Mouse (Mus musculus) C2C12 (cell line): Measurements from ENCODE around the gene Iqgap3. TPM values are rescaled to one million over a fixed set of nuclear protein-coding genes. Genes with fewer than 3 reads are reported as not detected.

Experiments
- H3K27me3 ChIP-seq: one replicate; pipeline ENCODE4 v1.6.1; 2011; ENCODE audit not compliant: control insufficient read depth, insufficient read depth, insufficient read length
- H3K36me3 ChIP-seq: one replicate; pipeline ENCODE4 v1.6.1; 2011; ENCODE audit not compliant: control insufficient read depth, insufficient read depth
- H3K4me3 ChIP-seq: one replicate; pipeline ENCODE4 v1.5.1; 2011; ENCODE audit warnings: mild to moderate bottlenecking, control low read depth; ENCODE audit not compliant: poor library complexity, insufficient read depth, severe bottlenecking
- H3K79me2 ChIP-seq: one replicate; pipeline ENCODE4 v1.6.1; 2011; ENCODE audit not compliant: control insufficient read depth, insufficient read depth
- H3K79me3 ChIP-seq: one replicate; pipeline ENCODE4 v1.6.1; 2011; ENCODE audit warnings: low read depth, control low read depth
- H3ac ChIP-seq: one replicate; pipeline ENCODE3; 2011; ENCODE audit warnings: low read depth; ENCODE audit not compliant: control insufficient read depth, insufficient read length
- CEBPB ChIP-seq: IDR thresholded peaks from one replicate; pipeline ENCODE4 v1.6.1; 2011; ENCODE audit warnings: low read depth, mild to moderate bottlenecking, control low read depth, moderate library complexity
- CTCF ChIP-seq: IDR thresholded peaks from one replicate; pipeline ENCODE4 v1.5.1; 2011; ENCODE audit not compliant: control insufficient read depth, insufficient read depth, insufficient read length
- FOSL1 ChIP-seq: IDR thresholded peaks from one replicate; pipeline ENCODE4 v1.8.0; 2011; ENCODE audit warnings: mild to moderate bottlenecking, low read length; ENCODE audit not compliant: poor library complexity, insufficient read depth, severe bottlenecking
- MAX ChIP-seq: IDR thresholded peaks from one replicate; pipeline ENCODE4 v1.6.1; 2011; ENCODE audit warnings: mild to moderate bottlenecking, control low read depth
- MYOD1 ChIP-seq: IDR thresholded peaks from one replicate; pipeline ENCODE4 v1.6.1; 2011; ENCODE audit warnings: low read depth; ENCODE audit not compliant: control insufficient read depth, insufficient read length
- MYOG ChIP-seq: IDR thresholded peaks from one replicate; pipeline ENCODE4 v1.6.1; 2011; ENCODE audit not compliant: control insufficient read depth, insufficient read length; ENCODE audit errors: extremely low read depth
- USF1 ChIP-seq: IDR thresholded peaks from one replicate; pipeline ENCODE4 v1.6.1; 2011; ENCODE audit warnings: low read depth, mild to moderate bottlenecking, control low read depth, moderate library complexity
- polyA plus RNA-seq: library from polyadenylated mRNA; unstranded; fragments of >200 nt; fragmentation: generic; extraction: Trizol; gene quantifications from one replicate; pipeline ENCODE4 v1.2.1, GENCODE M21; 2012; ENCODE audit warnings: missing spikeins

The Iqgap3 gene
- polyA plus RNA-seq, 1 experiment: 23.9 TPM

DNA sequence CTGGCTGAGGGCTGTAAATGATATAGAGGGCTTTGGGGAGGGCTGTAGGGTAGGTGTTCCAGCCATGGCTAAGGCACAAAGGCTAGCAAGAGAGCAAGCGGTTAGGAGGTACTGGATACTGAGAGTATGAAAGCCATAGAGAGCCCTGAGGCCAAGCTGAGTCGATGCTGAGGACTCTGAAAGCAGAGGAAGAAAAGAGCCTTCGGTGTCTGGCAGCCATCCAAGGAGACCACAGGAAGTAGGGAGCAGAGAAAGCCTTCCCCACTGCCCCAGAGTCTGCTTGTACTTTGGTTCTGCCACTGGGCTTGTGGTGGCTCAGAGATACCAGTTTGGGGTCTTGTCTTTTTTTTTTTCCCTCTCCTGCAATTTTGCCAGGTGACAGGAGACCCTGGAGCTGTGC is 18.5 kb downstream of the Iqgap3 start:
- Histone ChIP-seq H3K36me3 (peaks cover 71% of the 10 kb centered on the region), H3K79me3 (no peaks in the 10 kb centered on the region), H3K4me3 (no peak overlapping the region), H3ac (no peak overlapping the region), H3K79me2 (no peaks in the 10 kb centered on the region), H3K27me3 (no peaks in the 10 kb centered on the region)
- TF ChIP-seq CTCF (no peak), MAX (no peak), CEBPB (no peak), USF1 (no peak), FOSL1 (no peak), MYOG (no peak), MYOD1 (no peak)

DNA sequence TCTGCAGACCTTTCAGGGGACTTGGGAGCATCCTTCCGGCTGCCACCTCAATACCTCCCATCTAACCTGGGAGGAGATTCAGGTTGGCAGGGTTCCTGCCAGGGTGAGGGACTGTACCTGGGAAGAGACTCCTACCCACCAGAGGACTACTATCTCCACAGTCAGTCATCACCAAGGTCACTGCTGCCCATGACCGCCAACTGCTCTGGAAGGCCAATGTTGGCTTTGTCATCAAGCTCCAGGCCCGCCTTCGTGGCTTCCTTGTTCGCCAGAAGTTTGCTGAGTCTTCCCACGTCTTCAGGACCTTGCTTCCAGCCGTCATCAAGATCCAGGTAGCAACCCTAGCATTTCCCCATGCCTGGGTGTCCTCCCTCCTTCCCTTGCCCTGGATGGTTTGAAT is 20.0 kb downstream of the Iqgap3 start:
- no peak overlapping the region for H3ac ChIP-seq
- no peaks in the 10 kb centered on the region for H3K79me3 ChIP-seq
- no peaks in the 10 kb centered on the region for H3K27me3 ChIP-seq
- H3K79me2 ChIP-seq: no peaks in the 10 kb centered on the region
- peaks cover 76% of the 10 kb centered on the region for H3K36me3 ChIP-seq
- TF ChIP-seq USF1 (no peak), MYOG (no peak), CTCF (no peak), FOSL1 (no peak), MAX (no peak), CEBPB (no peak), MYOD1 (no peak)
- H3K4me3 ChIP-seq: no peak overlapping the region

DNA sequence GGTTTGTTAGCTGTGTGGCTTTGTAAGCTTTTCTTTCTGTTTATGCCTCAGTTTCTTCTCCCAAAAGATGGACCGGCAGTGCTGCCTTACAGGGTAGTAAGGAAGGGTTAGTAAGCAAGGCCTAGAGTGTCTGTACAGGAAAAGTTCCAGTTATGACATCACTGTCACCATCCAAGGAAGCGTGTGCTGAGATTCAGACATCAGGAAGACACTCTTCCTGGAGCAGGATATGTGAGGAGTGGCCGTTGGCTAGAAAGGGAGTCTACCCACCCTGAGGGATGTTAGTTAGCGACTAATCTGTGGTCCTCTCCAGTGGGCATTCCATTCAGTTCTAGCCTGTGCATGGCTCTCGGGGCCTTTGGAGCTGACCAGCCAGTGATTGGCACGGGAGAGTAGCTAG is 20.4 kb downstream of the Iqgap3 start:
- Histone ChIP-seq H3K79me2 (no peaks in the 10 kb centered on the region), H3ac (no peak overlapping the region), H3K79me3 (no peaks in the 10 kb centered on the region), H3K4me3 (no peak overlapping the region), H3K27me3 (no peaks in the 10 kb centered on the region), H3K36me3 (peaks cover 73% of the 10 kb centered on the region)
- no peak for TF ChIP-seq FOSL1
- no peak for TF ChIP-seq USF1
- TF ChIP-seq CEBPB: no peak
- no peak for TF ChIP-seq MAX

DNA sequence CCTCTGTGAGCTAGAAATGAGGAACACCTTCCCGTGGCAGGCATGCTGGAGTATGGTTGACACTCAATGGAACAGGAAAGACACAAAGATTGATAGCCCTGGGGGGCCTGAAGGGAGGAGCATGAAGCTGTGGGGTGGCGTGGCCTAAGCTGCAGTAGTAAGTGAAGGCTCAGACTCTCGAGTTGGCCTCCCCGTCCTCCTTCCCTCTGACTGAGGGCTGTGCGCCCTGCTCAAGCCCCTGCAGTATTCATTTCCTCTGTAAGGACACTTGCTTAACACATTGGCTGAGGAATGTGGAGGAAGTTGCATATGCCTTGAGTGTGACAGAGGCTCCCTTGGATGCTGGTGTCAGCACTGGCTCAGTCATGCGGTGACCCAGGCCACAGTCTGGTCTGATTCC is 20.8 kb downstream of the Iqgap3 start:
- no peak overlapping the region for H3ac ChIP-seq
- H3K79me2 ChIP-seq: no peaks in the 10 kb centered on the region
- H3K79me3 ChIP-seq: no peaks in the 10 kb centered on the region
- no peak overlapping the region for H3K4me3 ChIP-seq
- TF ChIP-seq MYOG: no peak
- H3K27me3 ChIP-seq: no peaks in the 10 kb centered on the region
- H3K36me3 ChIP-seq: peaks cover 74% of the 10 kb centered on the region

DNA sequence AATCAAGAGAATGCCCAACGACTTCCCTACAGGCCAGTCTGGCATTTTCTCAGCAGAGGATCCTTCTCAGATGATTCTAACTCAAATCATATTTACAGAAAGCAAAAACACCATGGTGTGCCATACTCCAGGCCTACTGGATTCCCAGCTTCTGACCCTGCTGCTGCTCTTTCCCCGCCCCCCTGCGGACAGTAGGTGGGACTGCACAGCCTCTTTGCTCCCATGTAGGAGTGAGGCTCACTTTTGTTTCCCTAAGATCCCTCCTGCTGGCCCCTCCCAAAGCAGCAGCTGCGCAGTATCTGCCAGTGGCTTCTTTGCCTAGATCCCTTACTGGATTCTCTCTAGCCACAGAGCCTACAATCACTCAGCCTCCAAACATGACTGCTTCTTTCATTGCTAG is 24.4 kb downstream of the Iqgap3 start:
- no peaks in the 10 kb centered on the region for H3K79me2 ChIP-seq
- H3K4me3 ChIP-seq: no peak overlapping the region
- no peaks in the 10 kb centered on the region for H3K79me3 ChIP-seq
- TF ChIP-seq MYOG (no peak), FOSL1 (no peak), CEBPB (no peak), CTCF (no peak), USF1 (no peak), MAX (no peak), MYOD1 (no peak)
- H3K27me3 ChIP-seq: no peaks in the 10 kb centered on the region
- H3K36me3 ChIP-seq: peaks cover 79% of the 10 kb centered on the region
- H3ac ChIP-seq: no peak overlapping the region

DNA sequence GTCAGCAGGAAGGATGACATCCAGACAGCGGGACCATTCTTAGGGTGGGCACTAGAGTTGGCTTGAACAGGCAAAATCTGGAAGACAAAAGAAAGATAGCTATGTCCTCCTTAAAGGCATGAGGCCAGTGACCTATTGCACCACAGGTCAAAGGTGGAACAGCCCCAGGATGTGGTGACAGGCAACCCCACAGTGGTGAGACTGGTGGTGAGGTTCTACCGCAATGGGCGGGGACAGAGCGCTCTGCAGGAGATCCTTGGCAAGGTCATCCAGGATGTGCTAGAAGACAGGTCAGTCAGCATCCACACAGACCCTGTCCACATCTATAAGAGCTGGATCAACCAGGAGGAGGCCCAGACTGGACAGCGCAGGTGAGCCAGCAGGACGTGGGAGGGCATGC is 27.4 kb downstream of the Iqgap3 start:
- H3ac ChIP-seq: no peak overlapping the region
- H3K4me3 ChIP-seq: no peak overlapping the region
- H3K27me3 ChIP-seq: no peaks in the 10 kb centered on the region
- no peak for TF ChIP-seq MAX
- TF ChIP-seq CEBPB: no peak
- TF ChIP-seq MYOG: no peak
- no peak for TF ChIP-seq CTCF
- no peak for TF ChIP-seq MYOD1
- no peak for TF ChIP-seq USF1
- TF ChIP-seq FOSL1: no peak
- H3K79me2 ChIP-seq: no peaks in the 10 kb centered on the region
- peaks cover 76% of the 10 kb centered on the region for H3K36me3 ChIP-seq
- no peaks in the 10 kb centered on the region for H3K79me3 ChIP-seq

DNA sequence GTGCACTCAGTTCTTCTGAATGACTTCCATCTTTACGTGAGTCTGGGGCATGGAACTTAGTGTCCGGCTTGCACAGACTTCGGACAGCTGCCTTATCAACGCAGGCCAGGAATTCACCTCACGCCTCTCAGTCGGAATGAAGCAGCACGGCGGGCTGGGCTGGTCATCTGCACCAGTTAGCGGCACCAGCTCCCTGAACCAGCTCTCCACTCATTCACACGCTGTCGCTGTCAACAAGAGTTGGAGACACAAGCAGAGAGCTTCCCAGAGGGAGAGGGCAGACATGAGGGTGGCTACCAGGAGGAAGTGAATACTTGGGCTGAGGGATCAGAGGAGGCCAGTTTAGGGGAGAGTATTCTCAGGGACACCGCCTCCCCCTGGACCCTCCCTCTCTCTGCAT is 32.6 kb downstream of the Iqgap3 start:
- Histone ChIP-seq H3K4me3 (no peak overlapping the region), H3K79me3 (no peaks in the 10 kb centered on the region), H3K79me2 (no peaks in the 10 kb centered on the region), H3ac (no peak overlapping the region), H3K27me3 (no peaks in the 10 kb centered on the region), H3K36me3 (peaks cover 68% of the 10 kb centered on the region)
- TF ChIP-seq MYOG: no peak
